In the genomic region with DNA sequence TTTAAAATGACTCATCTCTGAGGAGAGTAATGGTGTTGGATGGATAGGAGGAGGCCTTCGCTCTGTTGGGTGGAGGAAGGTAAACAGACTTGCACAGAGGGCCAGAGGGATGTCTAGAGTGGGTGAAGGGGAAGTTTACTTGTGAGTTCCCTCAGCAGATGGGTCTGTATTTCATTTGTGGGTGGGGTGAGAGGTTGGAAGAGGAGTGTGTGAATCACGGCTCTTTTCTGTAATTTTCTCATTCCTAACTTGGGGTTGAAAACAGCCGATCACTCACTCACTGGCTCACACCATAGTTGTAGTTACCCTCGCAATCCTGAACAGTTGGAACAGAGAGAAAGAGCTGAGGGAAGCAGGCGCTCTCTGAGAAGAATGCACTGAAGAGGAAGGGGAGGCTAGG, we compare ENCODE assay signal across 27 mouse cellular contexts. TPM values are rescaled to one million over a fixed set of nuclear protein-coding genes. Genes with fewer than 3 reads are reported as not detected.
A peak's percentile ranks its signal among the peaks of the same experiment; 100 is the strongest.
DNase-seq lines count a peak whose midpoint lies in the region; ATAC-seq lines count a peak whose summit lies in the region.
"Had no signal": no experiment of that assay in that cellular context is flagged by ENCODE, and none has a peak within 500 bp of the region (broad histone marks: within the 10 kb centered on the region; RNA-seq: fewer than 3 reads in every experiment).

No protein-coding gene starts in this region.

- WGBS in heart, embryonic 12.5 days: 77% methylated on average over 5 of the region's 5 CpGs

- no peak overlapping the region for H3K27ac ChIP-seq in heart, embryonic 12.5 days (ENCODE audit: poor library complexity, severe bottlenecking)
- H3K27ac ChIP-seq: embryonic facial prominence, embryonic 10.5 days; embryonic facial prominence, embryonic 13.5 days; forebrain, embryonic 12.5 days; forebrain, embryonic 15.5 days; heart, adult 2 months; heart, embryonic 10.5 days; hindbrain, embryonic 12.5 days; hindbrain, embryonic 15.5 days had no signal

- peaks cover 3% of the 10 kb centered on the region; the same call in 1 of the 2 replicates for H3K9me3 ChIP-seq in heart, embryonic 12.5 days (replicated peaks)
- H3K9me3 ChIP-seq: embryonic facial prominence, embryonic 10.5 days; embryonic facial prominence, embryonic 13.5 days; forebrain, embryonic 12.5 days; forebrain, embryonic 15.5 days; heart, embryonic 10.5 days; hindbrain, embryonic 12.5 days; hindbrain, embryonic 15.5 days had no signal

- H3K9ac ChIP-seq in heart, embryonic 12.5 days: no peak overlapping the region
- H3K9ac ChIP-seq: embryonic facial prominence, embryonic 13.5 days; forebrain, embryonic 12.5 days; forebrain, embryonic 15.5 days; hindbrain, embryonic 12.5 days; hindbrain, embryonic 15.5 days had no signal

- no peaks in the 10 kb centered on the region for H3K36me3 ChIP-seq in heart, embryonic 12.5 days
- H3K36me3 ChIP-seq: embryonic facial prominence, embryonic 10.5 days; embryonic facial prominence, embryonic 13.5 days; forebrain, embryonic 12.5 days; forebrain, embryonic 15.5 days; heart, embryonic 10.5 days; hindbrain, embryonic 12.5 days; hindbrain, embryonic 15.5 days had no signal

- no peaks in the 10 kb centered on the region; the same call in 1 of the 2 replicates for H3K27me3 ChIP-seq in heart, embryonic 12.5 days (replicated peaks)
- H3K27me3 ChIP-seq: embryonic facial prominence, embryonic 13.5 days; forebrain, embryonic 12.5 days; forebrain, embryonic 15.5 days; hindbrain, embryonic 12.5 days; hindbrain, embryonic 15.5 days had no signal

- no peak for DNase-seq in frontal cortex, postnatal 10 days (ENCODE audit: low spot score in 2 of 2)
- peak; percentile 53 for DNase-seq in heart, adult 11 months
- DNase-seq in right cerebral cortex, postnatal 25 days: peak; percentile 13
- DNase-seq in right cerebral cortex, postnatal 10 days (ENCODE audit: low spot score in 2 of 2): no peak
- DNase-seq in thymus, adult 18-20 months: no peak
- DNase-seq: adrenal gland, postnatal 10 days; cerebellum, adult 11-12 months; cerebellum, adult 8-10 months; cerebellum, postnatal 10 days; cerebellum, postnatal 36 days; embryo, embryonic 11 days; gastrocnemius, postnatal 25 days; heart, adult 2 months had no signal

- ATAC-seq in frontal cortex, adult (ENCODE audit: low TSS enrichment): peak; percentile 97
- no peak for ATAC-seq in heart, embryonic 12.5 days (ENCODE audit: insufficient number of reproducible peaks, low FRiP score)
- no peak for ATAC-seq in megakaryocyte-erythroid progenitor cell, adult 5-6 weeks (replicated peaks; ENCODE audit: low FRiP score, low TSS enrichment, poor library complexity, severe bottlenecking)
- ATAC-seq: forebrain, embryonic 15.5 days; Patski had no signal

- no peaks in the 10 kb centered on the region for H3K4me1 ChIP-seq in heart, embryonic 12.5 days (replicated peaks)
- H3K4me1 ChIP-seq: embryonic facial prominence, embryonic 10.5 days; embryonic facial prominence, embryonic 13.5 days; forebrain, embryonic 12.5 days; forebrain, embryonic 15.5 days; heart, embryonic 10.5 days; hindbrain, embryonic 12.5 days; hindbrain, embryonic 15.5 days had no signal

- H3K4me3 ChIP-seq in heart, embryonic 12.5 days: no peak overlapping the region
- H3K4me3 ChIP-seq: embryonic facial prominence, embryonic 10.5 days; embryonic facial prominence, embryonic 13.5 days; erythroblast, embryonic 14.5 days; forebrain, embryonic 12.5 days; forebrain, embryonic 15.5 days; heart, adult 2 months; heart, embryonic 10.5 days; hindbrain, embryonic 12.5 days; hindbrain, embryonic 15.5 days had no signal

- H3K4me2 ChIP-seq in heart, embryonic 12.5 days: no peak overlapping the region
- H3K4me2 ChIP-seq: embryonic facial prominence, embryonic 13.5 days; forebrain, embryonic 12.5 days; forebrain, embryonic 15.5 days; hindbrain, embryonic 12.5 days; hindbrain, embryonic 15.5 days had no signal

RNA-seq across cellular contexts. Expression of gene Pthlh, which starts 35.6 kb away (rescaled TPM):
- polyA plus RNA-seq in heart, embryonic 12.5 days (2016; fragmentation: Nextera tagmentation; extraction: Ambion mirVana): 5.5 and 5.8 TPM in 2 replicates
- not detected in 2 replicates for total RNA-seq in megakaryocyte-erythroid progenitor cell, adult 5-6 weeks (2014; fragmentation: Nextera tagmentation)
- total RNA-seq in megakaryocyte-erythroid progenitor cell, adult 5-6 weeks (2017): not detected in 2 replicates
- total RNA-seq: ES-E14; hematopoietic stem cell, adult 5-6 weeks had no signal
- polyA plus RNA-seq: erythroblast, embryonic 14.5 days had no signal

Comparison
In these comparisons a context has a peak if more than half of its experiments do, and no peak if none do; other contexts are left out.
1. DNase-seq: peak in heart, adult 11 months (single experiment) and right cerebral cortex, postnatal 25 days (single experiment); none in frontal cortex, postnatal 10 days (0 of 2), right cerebral cortex, postnatal 10 days (0 of 2) and thymus, adult 18-20 months (0 of 2).